Mouse (Mus musculus) erythroid progenitor cell, adult 5-6 weeks (primary cell): ENCODE data around the gene Ccdc54. TPM values are rescaled to one million over a fixed set of nuclear protein-coding genes. Genes with fewer than 3 reads are reported as not detected.

Source experiments
- ATAC-seq: replicated peaks from 2 replicates; pipeline ENCODE4 v1.8.0; 2016; ENCODE audit warnings: moderate number of reproducible peaks, mild to moderate bottlenecking, moderate TSS enrichment, inconsistent platforms; ENCODE audit not compliant: poor library complexity, low FRiP score, severe bottlenecking
- total RNA-seq, 2 experiments: library from RNA; stranded (forward) in 1 of 2; stranded (reverse) in 1 of 2; fragments of 150-400 nt in 1 of 2; fragments of 186-747, 209-891 nt in 1 of 2; gene quantifications; 2 replicates each; pipeline versions ENCODE4 v1.2.3 to v1.2.4; 2015 to 2017; ENCODE audit warnings: low replicate concordance in 2 of 2

Gene Ccdc54
- total RNA-seq (2015; ENCODE audit: low replicate concordance) (not detected in 2 replicates), total RNA-seq (2017; ENCODE audit: low replicate concordance) (not detected in 2 replicates)

GRCm38 (mm10) chr16:50591054-50591453 lies at the start of gene Ccdc54:
Gene Ccdc54, minus strand, starts transcription at chr16:50591154.
- no peak for ATAC-seq

- no peak for ATAC-seq
Measured at GRCm38 (mm10) chr16:50632585-50632984, 41.6 kb upstream of the Ccdc54 start.

- ATAC-seq = no peak
Measured at GRCm38 (mm10) chr16:50615569-50615968, 24.6 kb upstream of the Ccdc54 start.

- ATAC-seq = no peak
Measured at GRCm38 (mm10) chr16:50612944-50613343, 22.0 kb upstream of the Ccdc54 start.

GRCm38 (mm10) chr16:50610580-50610979 lies 19.6 kb upstream of the Ccdc54 start:
- no peak for ATAC-seq

GRCm38 (mm10) chr16:50607776-50608562 lies 17.0 kb upstream of the Ccdc54 start:
- ATAC-seq = no peak

GRCm38 (mm10) chr16:50604826-50605225 lies 13.9 kb upstream of the Ccdc54 start:
- no peak for ATAC-seq

GRCm38 (mm10) chr16:50601947-50602346 lies 11.0 kb upstream of the Ccdc54 start:
- no peak for ATAC-seq

- no peak for ATAC-seq
Measured at GRCm38 (mm10) chr16:50600665-50601064, 9.7 kb upstream of the Ccdc54 start.

- no peak for ATAC-seq
Measured at GRCm38 (mm10) chr16:50596679-50597078, 5.7 kb upstream of the Ccdc54 start.

GRCm38 (mm10) chr16:50596171-50596570 lies 5.2 kb upstream of the Ccdc54 start:
- no peak for ATAC-seq

- ATAC-seq = no peak
Measured at GRCm38 (mm10) chr16:50594876-50595275, 3.9 kb upstream of the Ccdc54 start.

GRCm38 (mm10) chr16:50593361-50593760 lies 2.4 kb upstream of the Ccdc54 start:
- ATAC-seq = no peak

GRCm38 (mm10) chr16:50589574-50590151 lies 1.3 kb downstream of the Ccdc54 start:
- no peak for ATAC-seq

GRCm38 (mm10) chr16:50588191-50588590 lies 2.8 kb downstream of the Ccdc54 start:
- no peak for ATAC-seq

- no peak for ATAC-seq
Measured at GRCm38 (mm10) chr16:50587139-50587538, 3.8 kb downstream of the Ccdc54 start.

GRCm38 (mm10) chr16:50578361-50578760 lies 12.6 kb downstream of the Ccdc54 start:
- ATAC-seq = no peak

GRCm38 (mm10) chr16:50572557-50572956 lies 18.4 kb downstream of the Ccdc54 start:
- ATAC-seq = no peak

- ATAC-seq = no peak
Measured at GRCm38 (mm10) chr16:50559163-50559771, 31.7 kb downstream of the Ccdc54 start.

GRCm38 (mm10) chr16:50553828-50554227 lies 37.1 kb downstream of the Ccdc54 start:
- no peak for ATAC-seq
